Mouse (Mus musculus) heart, adult 8-10 months (tissue): ENCODE measurements around the gene B230104I21Rik. TPM values are rescaled to one million over a fixed set of nuclear protein-coding genes. Genes with fewer than 3 reads are reported as not detected.

Experiments used
- DNase-seq: peaks from one replicate; pipeline ENCODE4 v3.0.0; 2022; ENCODE audit warnings: low spot score
- total RNA-seq, 4 experiments: library from RNA; stranded (reverse); gene quantifications; 2 replicates each; pipeline ENCODE4 v1.2.4; 2022

The B230104I21Rik gene
- total RNA-seq, 4 experiments from 2014 or later = not detected

- no peak for DNase-seq
Observed at GRCm38 (mm10) chr4:154348197-154348786, 12.4 kb downstream of the B230104I21Rik start.

GRCm38 (mm10) chr4:154352246-154352645 lies 16.3 kb downstream of the B230104I21Rik start:
- no peak for DNase-seq

GRCm38 (mm10) chr4:154355408-154355807 lies 19.5 kb downstream of the B230104I21Rik start:
- DNase-seq = no peak

GRCm38 (mm10) chr4:154358370-154358769 lies 22.4 kb downstream of the B230104I21Rik start:
- DNase-seq = no peak

DNA sequence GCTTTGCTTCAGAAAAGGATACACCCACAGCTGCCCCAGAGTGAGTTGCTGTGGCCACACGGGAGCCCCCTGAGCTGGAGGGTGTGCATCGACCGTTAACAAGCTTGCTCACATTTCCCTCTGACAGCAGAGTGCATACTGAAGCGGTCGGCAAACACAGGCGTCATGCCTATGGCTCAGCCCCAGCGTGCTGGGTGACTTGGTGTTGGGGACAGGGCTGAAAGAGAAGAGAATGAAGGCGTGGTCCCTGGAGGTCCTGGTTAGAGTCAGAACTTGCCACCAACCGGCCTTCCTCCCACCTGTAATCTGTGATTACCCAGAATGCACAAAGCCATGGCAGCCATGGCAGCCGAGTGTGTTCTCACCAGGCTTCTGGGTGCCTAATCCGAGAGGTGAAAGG lies 22.9 kb downstream of the B230104I21Rik start:
- DNase-seq = no peak

DNA sequence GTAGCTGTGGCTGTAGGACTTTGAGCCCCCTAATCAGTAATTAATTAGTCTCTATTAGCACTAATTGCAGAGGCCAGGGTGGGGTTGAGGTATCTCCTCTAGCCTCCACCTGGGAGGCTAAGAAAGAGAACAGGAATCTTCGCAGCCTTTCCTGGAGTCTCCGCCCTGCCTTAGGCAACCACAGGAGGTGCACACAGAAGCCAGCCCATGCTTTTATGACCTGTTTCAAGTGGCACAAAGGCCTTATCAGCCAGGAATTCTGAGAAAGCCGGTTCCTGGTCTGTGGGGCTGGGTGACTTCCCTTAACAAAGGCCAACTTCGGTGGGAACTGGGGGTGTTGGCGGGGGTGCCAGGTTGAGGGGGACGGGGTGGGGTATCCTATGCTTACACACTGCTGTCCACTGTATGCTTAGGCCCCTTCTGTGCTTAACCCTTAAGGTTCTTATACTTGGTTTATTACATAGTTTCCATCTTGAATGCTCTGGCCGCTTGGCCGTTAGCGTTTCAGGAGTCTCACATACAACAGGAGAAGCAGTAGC lies 23.9 kb downstream of the B230104I21Rik start:
- DNase-seq = no peak

DNA sequence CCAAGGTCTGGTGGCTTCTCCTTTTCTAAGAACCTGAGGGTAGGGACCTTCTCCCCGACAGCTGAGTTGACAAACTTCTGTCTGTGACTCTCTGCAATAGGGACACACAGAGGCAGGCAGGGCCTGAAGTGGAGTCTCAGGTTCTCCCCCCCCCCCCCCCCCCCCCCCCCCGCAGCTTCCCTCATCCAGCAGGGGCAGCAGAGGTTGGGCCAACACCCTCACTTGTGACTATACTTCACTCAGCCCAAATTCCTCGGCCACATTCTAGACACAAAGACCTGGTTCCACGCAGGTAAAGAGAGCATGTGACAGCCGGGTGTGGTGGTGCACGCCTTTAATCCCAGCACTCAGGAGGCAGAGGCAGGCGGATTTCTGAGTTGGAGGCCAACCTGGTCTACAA lies 24.5 kb downstream of the B230104I21Rik start:
- no peak for DNase-seq

DNA sequence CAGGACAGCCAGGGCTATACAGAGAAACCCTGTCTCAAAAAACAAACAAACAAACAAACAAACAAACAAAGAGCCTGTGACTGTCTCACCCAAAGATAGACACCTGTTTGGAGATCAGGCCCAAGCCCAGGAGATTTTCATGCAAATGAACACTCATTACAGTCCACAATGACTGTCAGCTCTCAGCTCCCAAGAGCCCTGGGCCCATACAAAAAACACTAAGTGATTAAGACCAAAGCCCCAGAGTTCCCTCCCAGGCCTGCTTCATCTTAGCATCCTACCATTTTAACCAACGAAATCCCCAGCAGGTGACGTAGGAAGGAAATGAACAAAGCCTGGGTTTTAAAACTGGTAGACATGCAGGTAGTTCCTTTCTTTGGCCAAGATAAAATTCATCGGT lies 24.9 kb downstream of the B230104I21Rik start:
- DNase-seq = no peak

DNA sequence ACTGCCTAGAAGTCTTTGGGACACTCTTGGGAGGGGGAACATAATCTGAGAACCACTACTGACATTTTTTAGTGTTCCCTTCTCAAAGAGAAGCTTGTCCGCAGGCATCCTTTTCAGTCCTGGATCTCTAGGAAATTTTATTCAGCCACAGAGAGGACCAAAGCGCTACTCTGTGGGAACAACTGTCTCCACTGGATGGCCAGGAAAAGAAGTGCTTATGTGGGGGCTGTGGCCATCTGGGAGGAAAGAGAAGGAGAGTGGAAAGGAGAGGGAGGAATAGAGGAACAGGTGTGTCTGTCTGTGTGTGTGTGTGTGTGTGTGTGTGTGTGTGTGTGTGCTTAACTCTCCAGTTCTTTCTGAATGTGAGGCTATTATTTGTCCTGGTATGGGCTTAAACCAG lies 28.8 kb downstream of the B230104I21Rik start:
- DNase-seq = no peak

DNA sequence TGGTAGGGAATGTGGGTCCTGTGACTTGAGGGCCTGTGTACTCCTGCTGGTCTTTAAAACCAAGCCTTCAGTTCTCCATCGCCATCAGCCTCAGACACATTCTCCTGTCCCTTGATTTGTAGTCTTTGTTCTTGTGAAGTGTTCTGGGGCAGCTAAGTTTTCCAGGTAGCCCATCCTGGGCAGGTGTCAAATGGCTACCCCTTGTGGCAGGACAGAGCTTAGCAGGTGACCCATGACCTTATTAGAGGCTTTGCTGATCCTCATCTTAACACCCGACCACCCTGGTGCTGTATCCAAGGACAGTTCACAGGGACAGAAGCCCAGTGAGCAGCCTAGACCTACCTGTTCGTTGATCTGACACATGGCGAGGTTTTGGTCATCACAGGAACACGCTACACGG lies 30.9 kb downstream of the B230104I21Rik start:
- DNase-seq = no peak

- no peak for DNase-seq
Observed at GRCm38 (mm10) chr4:154369089-154369488, 33.2 kb downstream of the B230104I21Rik start.

- no peak for DNase-seq
Observed at GRCm38 (mm10) chr4:154370841-154371240, 34.9 kb downstream of the B230104I21Rik start.

DNA sequence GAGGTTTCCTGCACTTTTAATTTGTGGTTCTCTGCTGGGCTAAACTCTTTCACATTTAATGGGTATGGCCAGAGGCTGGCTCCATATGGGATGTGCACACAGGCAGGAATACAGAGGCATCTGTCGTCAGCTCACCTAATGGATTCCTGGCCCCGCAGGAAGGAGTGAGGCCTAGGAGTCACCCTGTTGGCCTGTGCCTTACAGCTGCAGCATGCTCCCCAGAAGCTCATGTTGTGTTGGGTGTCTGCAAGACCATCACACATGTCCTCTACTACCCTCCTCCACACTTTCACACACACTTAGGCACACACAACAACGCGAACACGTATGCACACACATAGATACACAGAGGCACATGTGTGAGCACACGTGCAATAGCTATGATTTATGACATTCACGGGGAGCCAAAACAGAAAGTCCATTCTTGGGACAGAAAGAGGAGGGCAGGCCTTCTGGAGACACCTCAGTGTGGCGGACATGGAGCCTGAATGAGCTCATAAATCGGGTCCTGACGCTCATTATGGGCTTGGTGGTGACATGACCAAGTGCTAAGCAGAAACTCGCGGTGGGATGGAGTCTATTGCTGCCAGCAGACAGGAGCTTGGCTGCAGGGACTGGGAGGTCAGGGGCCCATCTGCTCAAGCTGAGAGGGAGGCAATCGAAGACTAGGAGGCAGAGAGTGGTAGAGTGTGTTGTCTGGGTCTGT lies 35.8 kb downstream of the B230104I21Rik start:
- DNase-seq = no peak

- DNase-seq = no peak
Observed at GRCm38 (mm10) chr4:154375939-154376625, 40.2 kb downstream of the B230104I21Rik start.

DNA sequence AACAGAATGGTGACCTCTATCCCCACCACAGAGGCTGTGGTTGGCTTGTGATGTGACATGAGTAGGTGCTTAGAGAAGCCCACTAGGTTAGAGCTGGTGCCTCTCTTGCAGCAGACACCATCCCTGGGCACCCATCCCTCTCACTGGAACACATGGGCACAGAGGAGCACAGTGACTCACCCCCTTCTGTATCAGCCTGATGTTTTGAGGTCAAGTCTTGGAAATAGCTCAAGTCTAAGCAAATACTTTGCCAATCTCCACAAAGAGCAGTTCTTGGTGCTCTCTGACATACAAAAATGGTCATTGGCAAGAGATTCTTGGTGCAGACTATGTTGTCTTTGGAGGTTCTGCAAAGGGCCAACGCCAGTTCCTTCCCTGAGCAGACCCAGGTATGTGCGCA lies 42.9 kb downstream of the B230104I21Rik start:
- DNase-seq = no peak

DNA sequence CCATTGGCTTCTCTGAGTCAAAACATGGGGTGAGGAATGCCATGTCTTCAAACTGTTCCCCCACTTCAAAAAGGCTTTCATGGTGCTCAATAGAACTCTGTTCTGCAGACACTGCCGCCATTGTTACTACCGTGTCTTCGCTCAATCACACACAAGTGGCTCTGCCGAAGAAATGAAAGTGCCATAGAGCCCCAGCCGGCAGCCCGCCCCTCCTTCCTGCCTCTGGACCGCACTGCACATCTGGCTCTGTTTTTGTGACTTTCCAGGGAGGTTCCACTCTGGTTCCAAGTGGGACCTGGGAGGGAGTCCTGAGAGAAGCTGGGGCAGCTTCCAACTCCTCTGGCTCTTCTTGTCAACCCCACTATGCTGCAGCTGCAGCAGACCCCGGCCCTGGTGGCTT lies 49.3 kb downstream of the B230104I21Rik start:
- no peak for DNase-seq

- no peak for DNase-seq
Observed at GRCm38 (mm10) chr4:154385918-154386317, 50.0 kb downstream of the B230104I21Rik start.

- no peak for DNase-seq
Observed at GRCm38 (mm10) chr4:154386810-154387209, 50.9 kb downstream of the B230104I21Rik start.

- DNase-seq = no peak
Observed at GRCm38 (mm10) chr4:154389641-154390040, 53.7 kb downstream of the B230104I21Rik start.

GRCm38 (mm10) chr4:154390333-154391080 lies 54.6 kb downstream of the B230104I21Rik start:
- no peak for DNase-seq

GRCm38 (mm10) chr4:154392641-154393040 lies 56.7 kb downstream of the B230104I21Rik start:
- DNase-seq = no peak
